Mouse (Mus musculus): Measurements from ENCODE around the gene Shox2.

Shox2 gene

GRCm38 (mm10) chr3:66964884-66965283 is 16.7 kb downstream of the Shox2 start:
- DNase-seq (ENCODE audit: low read depth, low spot score): no peak

- DNase-seq (ENCODE audit: low read depth, low spot score): peak; percentile 17
Measured at GRCm38 (mm10) chr3:66959972-66960371, 21.6 kb downstream of the Shox2 start.

DNA sequence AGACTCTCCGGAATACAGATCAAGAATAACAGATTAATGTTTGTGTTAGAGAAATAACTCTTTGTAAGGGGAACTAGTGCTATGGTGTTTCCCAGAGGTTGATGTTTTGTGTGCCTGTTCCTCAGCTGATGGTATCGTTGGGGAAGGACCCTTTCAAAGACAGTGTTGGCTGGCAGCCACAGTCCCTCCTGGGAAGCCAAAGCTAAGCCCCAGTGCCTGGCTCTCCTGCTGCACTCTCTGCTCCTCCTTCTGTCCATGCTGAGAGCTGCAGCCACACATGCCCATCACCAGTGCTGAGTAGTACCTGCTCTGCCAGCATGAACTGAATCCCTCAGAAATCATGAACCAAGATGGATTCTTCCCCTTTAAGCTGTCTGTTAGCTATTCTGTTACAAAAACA is 26.4 kb downstream of the Shox2 start:
- no peak for DNase-seq (ENCODE audit: low read depth, low spot score)

DNA sequence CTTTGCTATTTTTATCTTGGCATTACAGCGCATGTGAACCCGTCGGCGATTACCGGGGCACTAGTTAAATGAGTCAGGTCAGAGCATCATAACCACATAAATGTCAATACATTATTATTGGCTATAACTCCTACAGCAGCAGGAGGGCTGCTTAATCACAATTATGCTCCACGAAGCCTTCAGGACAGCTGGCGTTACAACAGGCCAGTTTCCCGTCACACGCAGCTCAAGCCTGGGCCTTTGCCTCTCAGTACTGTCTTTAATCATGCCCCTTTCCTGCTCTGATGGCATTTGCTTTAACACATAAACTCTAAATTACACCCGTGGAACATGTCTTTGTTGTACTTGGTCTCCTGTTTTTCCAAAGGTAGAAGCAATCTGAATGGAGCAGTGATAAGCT is 41.9 kb downstream of the Shox2 start:
- peak; percentile 70 for DNase-seq (ENCODE audit: low read depth, low spot score)

GRCm38 (mm10) chr3:66922436-66922835 is 59.1 kb downstream of the Shox2 start:
- DNase-seq (ENCODE audit: low read depth, low spot score): no peak
